Mouse (Mus musculus): Measurements from ENCODE around the gene Rcor3.

DNA sequence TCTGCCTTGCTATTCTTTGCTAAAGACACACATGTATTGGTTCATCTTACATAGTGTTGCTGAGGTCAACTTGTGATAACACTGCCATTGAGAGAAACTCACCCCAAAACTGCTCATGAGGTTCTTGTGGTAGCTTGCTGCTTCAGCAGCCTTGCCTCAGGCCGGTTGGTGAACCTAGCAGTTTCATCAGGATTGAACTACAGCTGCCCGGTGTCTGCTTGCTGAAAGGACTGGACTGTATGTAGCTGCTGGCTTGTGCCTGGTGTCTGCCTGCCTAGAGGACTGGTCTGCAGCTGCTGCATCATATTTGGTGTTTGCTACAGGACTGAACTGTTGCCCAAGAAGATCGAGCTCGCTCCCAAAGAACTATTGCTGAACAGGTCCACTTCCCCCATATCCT is 61.8 kb downstream of the Rcor3 start:
- TF ChIP-seq USF1 (IDR thresholded peaks at IDR 0.05; ENCODE audit: low read depth, low read length) (no peak), CTCF (IDR thresholded peaks at IDR 0.05 in 2 of 3, conservative IDR thresholded peaks at IDR 0.05 in 1 of 3; ENCODE audit: control insufficient read depth in 1 of 3, insufficient read depth in 1 of 3, low read depth in 2 of 3, low read length in 3 of 3, poor library complexity in 1 of 3, severe bottlenecking in 1 of 3) (no peak), TAL1 (IDR thresholded peaks at IDR 0.05; ENCODE audit: low read length) (no peak), EP300 (IDR thresholded peaks at IDR 0.05; ENCODE audit: low read depth in 1 of 2, low read length in 2 of 2) (no peak), ELF1 (IDR thresholded peaks at IDR 0.05; ENCODE audit: low read depth, low read length) (no peak), SMC3 (IDR thresholded peaks at IDR 0.05; ENCODE audit: low read depth, low read length) (no peak), POLR2AphosphoS2 (IDR thresholded peaks at IDR 0.05; ENCODE audit: low read length) (no peak), E2F4 (IDR thresholded peaks at IDR 0.05; ENCODE audit: borderline replicate concordance, low read depth, low read length) (no peak), ZMIZ1 (IDR thresholded peaks at IDR 0.05; ENCODE audit: low read depth, low read length) (no peak), KAT2A (conservative IDR thresholded peaks at IDR 0.05; ENCODE audit: low read depth, low read length) (no peak), MAZ (IDR thresholded peaks at IDR 0.05; ENCODE audit: low read depth, low read length) (no peak), MYB (IDR thresholded peaks at IDR 0.05; ENCODE audit: low read depth, low read length) (no peak), SIN3A (IDR thresholded peaks at IDR 0.05; ENCODE audit: low read length) (no peak), ZKSCAN1 (IDR thresholded peaks at IDR 0.05; ENCODE audit: low read depth, low read length) (no peak)

All from MEL (cell line).